Mouse (Mus musculus): Measurements from ENCODE around the gene Mapk10.

Gene Mapk10

GRCm38 (mm10) chr5:103160314-103161195 lies 50.6 kb downstream of the Mapk10 start:
- Histone ChIP-seq H3K4me1 (replicated peaks; ENCODE audit: low read depth, low read length) (peaks cover 33% of the 10 kb centered on the region), H3K4me3 (replicated peaks; ENCODE audit: low read length) (no peak overlapping the region), H3K36me3 (ENCODE audit: insufficient read depth, low read length) (no peaks in the 10 kb centered on the region), H3K27me3 (ENCODE audit: insufficient read depth, low read length) (no peaks in the 10 kb centered on the region), H3K9me3 (ENCODE audit: low read length) (no peaks in the 10 kb centered on the region)
- TF ChIP-seq NANOG (IDR thresholded peaks at IDR 0.05; ENCODE audit: borderline replicate concordance, low read length) (peak; percentile 53; the same call in 1 of the 2 replicates), POU5F1 (IDR thresholded peaks at IDR 0.05; ENCODE audit: borderline replicate concordance, low read length) (no peak)

GRCm38 (mm10) chr5:103140935-103141334 lies 70.2 kb downstream of the Mapk10 start:
- TF ChIP-seq POU5F1 (IDR thresholded peaks at IDR 0.05; ENCODE audit: borderline replicate concordance, low read length) (no peak), NANOG (IDR thresholded peaks at IDR 0.05; ENCODE audit: borderline replicate concordance, low read length) (no peak), CTCF (conservative IDR thresholded peaks at IDR 0.05; ENCODE audit: low read length) (no peak)
- Histone ChIP-seq H3K9me3 (ENCODE audit: low read length) (peaks cover 16% of the 10 kb centered on the region), H3K27me3 (ENCODE audit: insufficient read depth, low read length) (no peaks in the 10 kb centered on the region), H3K4me3 (replicated peaks; ENCODE audit: low read length) (no peak overlapping the region), H3K4me1 (replicated peaks; ENCODE audit: low read depth, low read length) (no peaks in the 10 kb centered on the region), H3K36me3 (ENCODE audit: insufficient read depth, low read length) (no peaks in the 10 kb centered on the region)

- Histone ChIP-seq H3K9me3 (ENCODE audit: low read length) (no peaks in the 10 kb centered on the region; the same call in 1 of the 2 replicates), H3K27me3 (ENCODE audit: insufficient read depth, low read length) (0 out of 2 replicates have a peak, but pooled peaks cover 3% of the 10 kb centered on the region), H3K36me3 (ENCODE audit: insufficient read depth, low read length) (no peaks in the 10 kb centered on the region), H3K4me1 (replicated peaks; ENCODE audit: low read depth, low read length) (peaks cover 10% of the 10 kb centered on the region), H3K4me3 (replicated peaks; ENCODE audit: low read length) (no peak overlapping the region)
- TF ChIP-seq CTCF (conservative IDR thresholded peaks at IDR 0.05; ENCODE audit: low read length) (no peak), NANOG (IDR thresholded peaks at IDR 0.05; ENCODE audit: borderline replicate concordance, low read length) (no peak), POU5F1 (IDR thresholded peaks at IDR 0.05; ENCODE audit: borderline replicate concordance, low read length) (no peak)
These were observed 76.3 kb downstream of the Mapk10 start for GRCm38 (mm10) chr5:103134839-103135238.

- H3K4me1 ChIP-seq (replicated peaks; ENCODE audit: low read depth, low read length), result peaks cover 10% of the 10 kb centered on the region
- H3K9me3 ChIP-seq (ENCODE audit: low read length), result no peaks in the 10 kb centered on the region; the same call in 1 of the 2 replicates
- no peaks in the 10 kb centered on the region for H3K36me3 ChIP-seq (ENCODE audit: insufficient read depth, low read length)
- H3K4me3 ChIP-seq (replicated peaks; ENCODE audit: low read length), result no peak overlapping the region
- TF ChIP-seq CTCF (conservative IDR thresholded peaks at IDR 0.05; ENCODE audit: low read length) (no peak), POU5F1 (IDR thresholded peaks at IDR 0.05; ENCODE audit: borderline replicate concordance, low read length) (no peak), NANOG (IDR thresholded peaks at IDR 0.05; ENCODE audit: borderline replicate concordance, low read length) (no peak)
- 0 out of 2 replicates have a peak, but pooled peaks cover 3% of the 10 kb centered on the region for H3K27me3 ChIP-seq (ENCODE audit: insufficient read depth, low read length)
These were observed 77.5 kb downstream of the Mapk10 start for GRCm38 (mm10) chr5:103133626-103134025.

- peaks cover 10% of the 10 kb centered on the region for H3K4me1 ChIP-seq (replicated peaks; ENCODE audit: low read depth, low read length)
- H3K36me3 ChIP-seq (ENCODE audit: insufficient read depth, low read length), result no peaks in the 10 kb centered on the region
- 0 out of 2 replicates have a peak, but pooled peaks cover 3% of the 10 kb centered on the region for H3K27me3 ChIP-seq (ENCODE audit: insufficient read depth, low read length)
- no peak overlapping the region for H3K4me3 ChIP-seq (replicated peaks; ENCODE audit: low read length)
- H3K9me3 ChIP-seq (ENCODE audit: low read length), result no peaks in the 10 kb centered on the region; the same call in 1 of the 2 replicates
- TF ChIP-seq NANOG (IDR thresholded peaks at IDR 0.05; ENCODE audit: borderline replicate concordance, low read length), result no peak
- TF ChIP-seq POU5F1 (IDR thresholded peaks at IDR 0.05; ENCODE audit: borderline replicate concordance, low read length), result no peak
- peak; percentile 68 for TF ChIP-seq CTCF (conservative IDR thresholded peaks at IDR 0.05; ENCODE audit: low read length)
These were observed 78.3 kb downstream of the Mapk10 start for GRCm38 (mm10) chr5:103132814-103133213.

DNA sequence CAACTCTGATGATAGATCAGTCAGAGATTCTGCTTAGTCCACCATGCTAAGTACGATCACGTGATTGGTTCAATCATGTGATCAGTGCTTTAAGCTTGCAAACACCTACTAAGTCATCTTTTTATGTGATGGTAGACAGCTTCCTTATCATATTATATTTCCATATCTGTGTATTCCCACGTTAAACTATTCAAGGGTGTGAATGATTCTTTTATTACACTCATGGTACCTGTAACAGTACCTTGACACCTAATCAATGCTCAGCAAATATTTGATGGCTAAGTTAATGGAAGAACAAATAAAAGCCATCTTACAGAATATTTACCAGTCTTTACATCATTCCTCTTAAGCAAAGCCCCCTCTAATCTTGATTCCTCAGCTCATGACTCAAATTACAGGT lies 91.5 kb downstream of the Mapk10 start:
- H3K36me3 ChIP-seq (ENCODE audit: insufficient read depth, low read length), result no peaks in the 10 kb centered on the region
- H3K4me3 ChIP-seq (replicated peaks; ENCODE audit: low read length), result no peak overlapping the region
- TF ChIP-seq NANOG (IDR thresholded peaks at IDR 0.05; ENCODE audit: borderline replicate concordance, low read length) (no peak), CTCF (conservative IDR thresholded peaks at IDR 0.05; ENCODE audit: low read length) (no peak), POU5F1 (IDR thresholded peaks at IDR 0.05; ENCODE audit: borderline replicate concordance, low read length) (no peak)
- H3K4me1 ChIP-seq (replicated peaks; ENCODE audit: low read depth, low read length), result no peaks in the 10 kb centered on the region
- H3K27me3 ChIP-seq (ENCODE audit: insufficient read depth, low read length), result no peaks in the 10 kb centered on the region
- H3K9me3 ChIP-seq (ENCODE audit: low read length), result no peaks in the 10 kb centered on the region

- no peaks in the 10 kb centered on the region for H3K36me3 ChIP-seq (ENCODE audit: insufficient read depth, low read length)
- H3K4me3 ChIP-seq (replicated peaks; ENCODE audit: low read length), result no peak overlapping the region
- no peaks in the 10 kb centered on the region for H3K4me1 ChIP-seq (replicated peaks; ENCODE audit: low read depth, low read length)
- H3K9me3 ChIP-seq (ENCODE audit: low read length), result no peaks in the 10 kb centered on the region
- H3K27me3 ChIP-seq (ENCODE audit: insufficient read depth, low read length), result no peaks in the 10 kb centered on the region
- no peak for TF ChIP-seq POU5F1 (IDR thresholded peaks at IDR 0.05; ENCODE audit: borderline replicate concordance, low read length)
- TF ChIP-seq NANOG (IDR thresholded peaks at IDR 0.05; ENCODE audit: borderline replicate concordance, low read length), result no peak
- no peak for TF ChIP-seq CTCF (conservative IDR thresholded peaks at IDR 0.05; ENCODE audit: low read length)
These were observed 95.6 kb downstream of the Mapk10 start for GRCm38 (mm10) chr5:103115571-103115970.

- TF ChIP-seq POU5F1 (IDR thresholded peaks at IDR 0.05; ENCODE audit: borderline replicate concordance, low read length) (no peak), CTCF (conservative IDR thresholded peaks at IDR 0.05; ENCODE audit: low read length) (no peak), NANOG (IDR thresholded peaks at IDR 0.05; ENCODE audit: borderline replicate concordance, low read length) (no peak)
- Histone ChIP-seq H3K36me3 (ENCODE audit: insufficient read depth, low read length) (no peaks in the 10 kb centered on the region), H3K27me3 (ENCODE audit: insufficient read depth, low read length) (no peaks in the 10 kb centered on the region), H3K4me1 (replicated peaks; ENCODE audit: low read depth, low read length) (no peaks in the 10 kb centered on the region), H3K4me3 (replicated peaks; ENCODE audit: low read length) (no peak overlapping the region), H3K9me3 (ENCODE audit: low read length) (0 out of 2 replicates have a peak, but pooled peaks cover 3% of the 10 kb centered on the region)
These were observed 98.7 kb downstream of the Mapk10 start for GRCm38 (mm10) chr5:103112471-103112870.
